Mouse (Mus musculus) embryonic fibroblast, embryonic 13.5 days (primary cell): ENCODE measurements around the gene Usp7.

Source experiments
- CTCF ChIP-seq: IDR thresholded peaks from 2 replicates; pipeline ENCODE4 v1.5.1; 2011; ENCODE audit warnings: mild to moderate bottlenecking, control low read depth, low read length, moderate library complexity, borderline replicate concordance; ENCODE audit not compliant: insufficient read depth
- POLR2A ChIP-seq: IDR thresholded peaks from 2 replicates; pipeline ENCODE4 v1.6.1; 2011; ENCODE audit warnings: low read depth, mild to moderate bottlenecking, control low read depth, low read length, moderate library complexity

DNA sequence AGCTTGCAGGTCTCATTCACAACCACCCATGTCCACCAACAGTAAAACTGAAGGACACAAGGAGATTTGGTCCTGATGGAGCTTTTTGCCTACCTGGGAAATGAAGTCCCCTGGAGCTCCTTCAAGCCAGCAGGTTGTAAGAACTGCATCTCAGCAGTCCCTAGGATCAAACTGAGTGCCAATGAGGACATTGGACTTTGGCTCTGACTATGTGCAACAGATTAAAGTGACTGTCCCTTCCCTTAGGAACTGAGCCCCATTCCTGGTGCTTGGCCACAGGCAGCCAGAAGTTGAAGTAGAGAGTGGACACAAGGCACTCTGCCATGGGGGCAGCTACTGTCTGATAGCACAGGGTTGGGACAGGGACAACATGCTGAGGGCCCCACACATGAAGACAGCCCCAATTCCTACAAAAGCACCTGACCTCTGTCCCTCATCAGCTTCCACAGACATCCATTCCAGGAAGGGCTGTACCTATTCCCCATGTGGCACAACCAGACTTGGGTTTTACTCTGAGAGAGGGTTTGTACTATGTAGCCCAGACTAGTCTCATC, 104.5 kb downstream of the Usp7 start:
- no peak for TF ChIP-seq CTCF
- TF ChIP-seq POLR2A, result no peak
